Mouse (Mus musculus) ES-Bruce4 (cell line): ENCODE data around the gene Cd37.

ENCODE experiments used
- CTCF ChIP-seq: IDR thresholded peaks from one replicate; pipeline ENCODE4 v1.8.1; 2011; ENCODE audit warnings: low read depth, low read length
- POLR2A ChIP-seq: IDR thresholded peaks from one replicate; pipeline ENCODE4 v1.8.1; 2011; ENCODE audit warnings: low read length; ENCODE audit not compliant: insufficient read depth

DNA sequence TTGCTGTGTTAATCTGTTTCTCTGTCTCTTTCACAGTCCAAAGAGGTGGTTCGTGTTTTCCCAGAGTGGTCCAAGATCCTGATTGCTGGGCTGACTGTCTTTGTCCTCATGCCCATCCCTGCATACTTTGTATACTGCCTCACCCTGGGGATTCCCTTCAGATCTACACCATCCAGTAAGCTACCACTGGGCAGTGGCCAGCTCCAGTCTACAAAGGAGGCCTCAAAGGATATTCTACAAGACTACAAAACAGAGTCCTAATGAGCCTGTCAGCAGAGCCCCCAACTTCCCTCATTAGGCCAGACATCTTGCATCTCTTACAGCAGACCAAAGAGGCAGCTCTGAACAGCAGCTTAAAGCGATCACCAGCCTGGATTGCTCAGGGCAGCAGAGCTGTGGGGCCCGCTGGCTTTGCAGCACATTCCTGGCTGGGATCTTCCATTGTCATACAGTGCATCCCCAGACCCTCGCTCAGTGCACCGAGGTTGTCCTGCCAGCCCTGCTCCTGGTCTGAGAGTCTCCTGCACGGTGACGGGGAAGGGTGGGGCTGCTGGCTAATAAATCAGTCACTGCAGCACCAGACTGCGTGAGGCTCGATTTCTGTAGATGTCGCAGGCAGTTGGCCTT, 34.0 kb upstream of the Cd37 start:
- no peak for TF ChIP-seq POLR2A
- no peak for TF ChIP-seq CTCF
